Mouse (Mus musculus) E14TG2a.4 (cell line): ENCODE measurements at regions not wholly inside any gene's neighbourhood (a gene's known extent, or its start where the extent isn't known, plus 50 kb on each side); places are given as distances from the start of the nearest gene placed in this dataset.

ENCODE experiments used
- H3K27me3 ChIP-seq: 2 replicates; pipeline ENCODE4 v1.6.1; 2014; ENCODE audit warnings: low read length, control low read depth; ENCODE audit not compliant: insufficient read depth
- H3K36me3 ChIP-seq: 2 replicates; pipeline ENCODE4 v1.6.1; 2014; ENCODE audit warnings: low read length, control low read depth; ENCODE audit not compliant: insufficient read depth
- H3K4me1 ChIP-seq: replicated peaks from 2 replicates; pipeline ENCODE4 v1.6.1; 2014; ENCODE audit warnings: low read depth, low read length, control low read depth
- H3K4me3 ChIP-seq: replicated peaks from 2 replicates; pipeline ENCODE4 v1.5.1; 2014; ENCODE audit warnings: mild to moderate bottlenecking, low read length
- H3K9me3 ChIP-seq: 2 replicates; pipeline ENCODE4 v1.6.1; 2014; ENCODE audit warnings: low read length, control low read depth
- CTCF ChIP-seq: conservative IDR thresholded peaks from 2 replicates; pipeline ENCODE4 v1.5.1; 2014; ENCODE audit warnings: low read length
- NANOG ChIP-seq: IDR thresholded peaks from 2 replicates; pipeline ENCODE4 v1.6.1; 2014; ENCODE audit warnings: borderline replicate concordance, low read length, mixed read lengths
- POU5F1 ChIP-seq: IDR thresholded peaks from 2 replicates; pipeline ENCODE4 v1.6.1; 2014; ENCODE audit warnings: low read length, borderline replicate concordance

DNA sequence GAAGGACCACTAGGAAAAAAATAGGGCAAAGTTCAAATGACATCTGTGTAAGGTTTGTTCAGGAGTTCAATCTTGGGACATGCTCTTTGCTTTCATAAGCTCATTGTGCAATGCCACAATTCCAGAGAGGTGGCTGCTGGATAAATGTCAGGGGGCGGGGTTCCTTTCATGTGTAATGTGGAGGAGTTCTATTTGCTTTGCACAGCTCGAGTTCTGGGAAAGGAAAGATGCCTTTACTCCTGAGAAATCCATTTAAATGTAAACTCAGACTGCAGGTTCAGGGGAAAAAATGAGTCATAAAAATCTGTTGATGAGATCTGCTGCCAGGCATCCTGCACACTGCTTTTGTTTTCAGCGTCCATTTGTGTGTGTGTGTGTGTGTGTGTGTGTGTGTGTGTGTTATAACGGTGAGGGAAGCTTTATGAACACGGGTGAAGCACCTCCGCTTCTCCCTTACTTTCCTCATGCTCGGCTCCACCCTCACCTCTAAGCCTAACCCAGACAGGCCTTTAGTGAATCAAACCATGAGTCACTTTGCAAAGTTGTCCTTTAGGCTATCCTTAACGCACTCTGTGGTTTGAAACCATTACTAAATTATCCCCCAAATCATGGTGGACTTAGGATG, 99.9 kb upstream of the Acsl4 start:
- no peaks in the 10 kb centered on the region for H3K9me3 ChIP-seq
- no peaks in the 10 kb centered on the region for H3K27me3 ChIP-seq
- no peak overlapping the region for H3K4me3 ChIP-seq
- TF ChIP-seq CTCF, result no peak
- TF ChIP-seq NANOG, result no peak
- TF ChIP-seq POU5F1, result no peak
- peaks cover 9% of the 10 kb centered on the region; the same call in 1 of the 2 replicates for H3K4me1 ChIP-seq
- no peaks in the 10 kb centered on the region for H3K36me3 ChIP-seq

DNA sequence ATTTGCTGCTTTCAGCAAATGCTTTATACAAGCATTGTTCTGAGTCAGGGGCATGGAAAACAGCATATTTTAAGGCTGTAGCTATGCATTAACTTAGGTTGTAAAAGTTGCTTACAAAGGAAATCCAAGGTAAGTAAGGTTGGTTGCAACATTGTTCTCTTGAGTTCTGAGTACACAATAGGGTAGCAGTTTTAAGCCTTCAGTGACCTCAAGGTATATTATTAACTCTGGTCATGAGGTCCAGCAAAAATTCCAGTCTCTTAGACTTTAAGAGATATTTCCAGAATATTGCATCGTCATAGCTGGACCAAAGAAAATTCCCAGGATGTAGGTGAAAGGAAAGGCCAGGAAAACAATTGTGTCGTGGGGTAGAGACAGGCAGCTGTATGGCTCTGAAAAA, 110.8 kb upstream of the Acsl4 start:
- no peaks in the 10 kb centered on the region for H3K36me3 ChIP-seq
- no peaks in the 10 kb centered on the region for H3K9me3 ChIP-seq
- H3K27me3 ChIP-seq, result no peaks in the 10 kb centered on the region
- TF ChIP-seq NANOG, result no peak
- no peak for TF ChIP-seq POU5F1
- TF ChIP-seq CTCF, result no peak
- no peak overlapping the region for H3K4me3 ChIP-seq
- no peaks in the 10 kb centered on the region for H3K4me1 ChIP-seq

DNA sequence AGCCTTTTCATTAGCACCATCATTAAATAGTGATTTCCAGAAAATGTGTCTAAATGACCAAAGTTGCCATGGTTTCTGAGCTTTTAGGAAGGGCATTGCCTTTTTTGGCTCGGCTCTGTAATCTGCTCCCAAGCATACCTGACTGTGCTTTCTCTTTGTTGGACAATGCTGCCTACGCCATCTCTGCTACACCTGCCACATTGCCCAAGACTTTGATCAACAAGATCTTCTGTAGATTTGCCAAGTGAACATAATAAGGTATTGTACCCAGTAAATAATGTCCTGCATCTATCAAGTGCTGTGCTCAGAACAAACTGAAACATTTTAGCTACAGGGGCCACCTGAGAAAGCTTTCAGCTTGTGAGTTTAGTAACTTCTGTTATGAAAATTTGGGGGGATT, 114.6 kb upstream of the Acsl4 start:
- Histone ChIP-seq H3K36me3 (no peaks in the 10 kb centered on the region), H3K27me3 (no peaks in the 10 kb centered on the region), H3K4me3 (no peak overlapping the region), H3K9me3 (no peaks in the 10 kb centered on the region), H3K4me1 (no peaks in the 10 kb centered on the region)
- TF ChIP-seq POU5F1, result no peak
- TF ChIP-seq CTCF, result no peak
- no peak for TF ChIP-seq NANOG

DNA sequence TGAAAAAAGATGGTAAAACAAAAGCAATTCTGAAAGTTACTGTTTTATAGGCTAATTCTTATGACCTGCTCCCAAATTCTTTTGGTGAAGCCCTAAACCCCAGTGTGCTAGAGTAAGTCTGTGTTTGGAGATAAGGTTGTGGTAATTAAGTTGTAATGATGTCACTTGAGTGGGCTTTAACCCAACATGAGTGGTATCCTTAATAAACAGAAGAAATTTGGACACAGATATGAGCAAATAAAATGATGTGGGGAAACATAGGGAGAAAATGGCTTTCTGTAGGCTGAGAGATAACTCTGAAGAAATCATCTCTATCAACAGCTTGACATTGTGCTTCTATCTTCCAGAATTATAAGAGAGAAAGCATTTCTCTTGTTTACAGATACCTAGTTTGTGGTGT, 117.1 kb upstream of the Acsl4 start:
- TF ChIP-seq CTCF (no peak), NANOG (no peak), POU5F1 (no peak)
- no peaks in the 10 kb centered on the region for H3K27me3 ChIP-seq
- H3K4me1 ChIP-seq, result no peaks in the 10 kb centered on the region
- H3K36me3 ChIP-seq, result no peaks in the 10 kb centered on the region
- no peak overlapping the region for H3K4me3 ChIP-seq
- H3K9me3 ChIP-seq, result no peaks in the 10 kb centered on the region

DNA sequence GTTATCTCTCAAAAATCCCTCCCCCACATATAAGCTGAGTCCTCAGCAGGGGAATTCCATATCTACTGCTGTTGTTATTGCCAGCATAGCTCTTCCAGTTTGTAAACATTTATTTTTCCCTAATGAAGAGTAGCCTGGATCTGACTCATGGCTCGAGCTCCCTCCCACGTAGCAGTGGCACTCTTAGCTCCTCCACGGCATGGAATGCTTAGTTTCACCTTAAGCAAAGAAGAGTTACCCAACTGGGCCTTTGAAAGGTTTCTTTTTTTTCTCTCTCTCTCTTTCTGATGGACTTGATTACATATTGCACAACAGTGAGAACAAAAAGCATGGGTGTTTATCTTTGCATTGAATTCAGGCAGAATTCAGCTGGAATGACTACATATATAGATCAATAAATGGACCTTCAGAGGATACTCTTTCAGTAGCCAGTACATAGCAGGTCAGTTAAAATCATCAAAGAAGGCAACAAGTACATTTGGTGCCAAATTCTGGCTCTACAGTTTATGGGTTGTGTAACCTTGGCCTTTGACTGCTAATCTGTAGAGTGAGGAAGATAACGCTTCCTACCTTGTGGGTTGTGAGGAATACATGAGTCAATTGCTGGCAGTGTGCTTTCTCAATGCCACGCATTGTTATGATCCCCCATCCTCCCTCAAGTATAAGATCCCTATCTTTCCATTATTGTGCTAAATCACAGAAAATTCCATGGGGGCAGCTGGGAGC, 126.2 kb upstream of the Acsl4 start:
- no peaks in the 10 kb centered on the region for H3K27me3 ChIP-seq
- H3K36me3 ChIP-seq, result no peaks in the 10 kb centered on the region
- H3K4me3 ChIP-seq, result no peak overlapping the region
- TF ChIP-seq NANOG (no peak), POU5F1 (no peak), CTCF (no peak)
- H3K4me1 ChIP-seq, result no peaks in the 10 kb centered on the region
- peaks cover 3% of the 10 kb centered on the region; the same call in 1 of the 2 replicates for H3K9me3 ChIP-seq

DNA sequence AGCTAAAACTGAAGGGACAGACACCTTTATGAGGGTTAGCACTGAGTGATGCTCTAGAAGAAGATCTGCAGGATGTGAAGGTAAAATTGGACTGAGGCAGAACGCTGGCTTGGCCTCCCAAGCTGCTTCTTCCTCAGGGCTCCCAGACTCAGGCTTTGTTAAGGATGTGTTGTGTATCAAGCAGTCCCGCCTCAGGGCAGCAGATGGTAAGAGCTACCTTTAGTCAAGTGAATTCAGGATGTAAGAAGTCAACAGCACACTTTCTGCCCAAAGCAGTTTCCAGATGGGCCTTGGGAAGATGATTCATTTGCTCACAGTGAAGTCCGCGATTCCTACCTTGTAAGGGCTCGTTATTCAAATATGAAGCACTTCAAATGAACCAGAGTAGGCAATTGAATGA, 126.9 kb upstream of the Acsl4 start:
- no peaks in the 10 kb centered on the region for H3K36me3 ChIP-seq
- H3K4me1 ChIP-seq, result no peaks in the 10 kb centered on the region
- H3K27me3 ChIP-seq, result no peaks in the 10 kb centered on the region
- H3K9me3 ChIP-seq, result peaks cover 4% of the 10 kb centered on the region; the same call in 1 of the 2 replicates
- no peak overlapping the region for H3K4me3 ChIP-seq
- no peak for TF ChIP-seq POU5F1
- no peak for TF ChIP-seq NANOG
- TF ChIP-seq CTCF, result no peak

DNA sequence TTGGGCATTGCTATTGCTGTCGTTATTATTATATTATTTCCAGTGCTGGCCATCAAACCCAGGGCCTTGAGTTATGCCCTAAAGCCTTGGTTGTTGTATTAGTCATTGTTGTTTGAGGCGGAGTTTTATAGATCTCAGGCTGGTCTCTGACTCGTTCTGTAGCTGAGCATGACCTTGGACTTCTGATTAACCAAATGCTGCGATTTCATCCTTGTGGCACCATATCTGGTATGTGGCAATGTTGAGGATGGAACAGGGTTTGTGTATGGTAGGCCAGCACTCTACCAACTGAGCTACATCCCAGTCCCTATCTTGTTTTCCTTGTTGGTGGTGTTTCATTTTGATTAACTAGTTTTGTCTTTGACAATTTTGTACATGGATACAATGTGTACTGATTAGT, 130.7 kb upstream of the Acsl4 start:
- no peaks in the 10 kb centered on the region for H3K4me1 ChIP-seq
- no peak for TF ChIP-seq POU5F1
- TF ChIP-seq CTCF, result no peak
- TF ChIP-seq NANOG, result no peak
- peaks cover 4% of the 10 kb centered on the region; the same call in 1 of the 2 replicates for H3K9me3 ChIP-seq
- H3K4me3 ChIP-seq, result no peak overlapping the region
- H3K27me3 ChIP-seq, result no peaks in the 10 kb centered on the region
- no peaks in the 10 kb centered on the region for H3K36me3 ChIP-seq

DNA sequence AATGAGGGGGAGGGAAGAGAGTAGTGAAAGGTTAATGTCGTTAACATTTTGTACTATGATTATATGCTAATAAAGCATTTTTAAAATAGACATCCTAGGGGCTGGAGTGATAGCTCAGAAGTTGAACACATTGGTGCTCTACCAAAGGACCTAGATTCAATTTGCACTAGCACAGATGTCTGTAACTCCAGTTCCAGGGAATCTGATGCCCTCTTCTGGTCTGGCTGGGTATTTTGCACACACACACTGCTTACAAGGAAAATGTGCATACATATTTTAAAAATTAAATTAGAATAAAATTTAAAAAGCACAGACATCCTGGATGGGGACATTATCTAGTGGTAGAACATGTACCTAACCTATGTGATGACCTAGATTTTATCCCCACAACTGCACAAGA, 136.6 kb upstream of the Acsl4 start:
- Histone ChIP-seq H3K4me1 (no peaks in the 10 kb centered on the region), H3K4me3 (no peak overlapping the region), H3K36me3 (no peaks in the 10 kb centered on the region), H3K9me3 (no peaks in the 10 kb centered on the region), H3K27me3 (no peaks in the 10 kb centered on the region)
- no peak for TF ChIP-seq NANOG
- no peak for TF ChIP-seq POU5F1
- no peak for TF ChIP-seq CTCF

DNA sequence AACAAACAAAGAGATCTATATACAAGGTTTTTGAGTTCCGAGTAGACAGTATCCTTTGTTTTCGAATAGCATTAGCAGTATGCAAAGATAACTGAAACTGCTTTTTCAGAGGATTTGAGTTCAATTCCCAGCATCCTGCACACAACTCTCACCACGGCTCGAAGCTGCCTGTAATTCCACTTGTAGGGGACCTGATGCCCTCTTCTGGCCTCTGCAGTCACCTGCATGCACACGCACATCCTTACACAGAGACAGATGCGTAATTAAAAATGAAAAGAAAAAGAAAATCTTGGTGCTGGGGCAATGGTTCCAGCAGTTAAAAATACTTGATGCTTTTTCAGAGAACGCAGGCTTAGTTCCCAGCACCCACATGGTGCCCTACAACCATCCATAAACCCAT, 139.6 kb upstream of the Acsl4 start:
- Histone ChIP-seq H3K4me3 (no peak overlapping the region), H3K4me1 (no peaks in the 10 kb centered on the region), H3K9me3 (no peaks in the 10 kb centered on the region), H3K27me3 (no peaks in the 10 kb centered on the region), H3K36me3 (no peaks in the 10 kb centered on the region)
- TF ChIP-seq POU5F1 (no peak), NANOG (no peak), CTCF (peak; percentile 34)
